Mouse (Mus musculus): ENCODE measurements at regions not wholly inside any gene's neighbourhood (a gene's known extent, or its start where the extent isn't known, plus 50 kb on each side); places are given as distances from the start of the nearest gene placed in this dataset.

- Histone ChIP-seq H3K9ac (ENCODE audit: control insufficient read depth, low read depth, low read length, poor library complexity, severe bottlenecking) (no peak overlapping the region), H3K27me3 (ENCODE audit: control insufficient read depth in 1 of 2, insufficient read depth in 2 of 2, low read length in 2 of 2) (no peaks in the 10 kb centered on the region), H3K4me3 (ENCODE audit: control insufficient read depth in 1 of 2, insufficient read depth in 1 of 2, low read depth in 2 of 2, low read length in 2 of 2) (no peak overlapping the region), H3K36me3 (ENCODE audit: control insufficient read depth in 1 of 2, insufficient read depth in 2 of 2, low read length in 2 of 2) (no peaks in the 10 kb centered on the region), H3K27ac (ENCODE audit: control insufficient read depth, low read depth, low read length) (no peak overlapping the region), H3K9me3 (replicated peaks; ENCODE audit: insufficient read depth, low read length) (no peaks in the 10 kb centered on the region), H3K4me1 (ENCODE audit: control insufficient read depth in 1 of 2, insufficient read depth in 2 of 2, low read length in 2 of 2) (no peaks in the 10 kb centered on the region), H3K79me2 (ENCODE audit: control insufficient read depth, insufficient read depth, low read length, poor library complexity) (no peaks in the 10 kb centered on the region)
- TF ChIP-seq POLR2A (IDR thresholded peaks at IDR 0.05; ENCODE audit: control insufficient read depth in 1 of 2, insufficient read depth in 1 of 2, low read depth in 1 of 2, low read length in 2 of 2, poor library complexity in 1 of 2) = no peak
- TF ChIP-seq MAX (IDR thresholded peaks at IDR 0.05; ENCODE audit: low read length) = 0 out of 2 replicates have a peak, but pooled peaks have one; percentile 21
- DNase-seq (ENCODE audit: low read depth, low spot score) = no peak
Observed at GRCm38 (mm10) chr17:73034981-73035481, 72.8 kb upstream of the Lclat1 start.

GRCm38 (mm10) chr17:73036845-73037244 lies 70.9 kb upstream of the Lclat1 start:
- Histone ChIP-seq H3K27ac (ENCODE audit: control insufficient read depth, low read depth, low read length) (no peak overlapping the region), H3K4me1 (ENCODE audit: control insufficient read depth in 1 of 2, insufficient read depth in 2 of 2, low read length in 2 of 2) (no peaks in the 10 kb centered on the region), H3K9ac (ENCODE audit: control insufficient read depth, low read depth, low read length, poor library complexity, severe bottlenecking) (no peak overlapping the region), H3K79me2 (ENCODE audit: control insufficient read depth, insufficient read depth, low read length, poor library complexity) (no peaks in the 10 kb centered on the region), H3K4me3 (ENCODE audit: control insufficient read depth in 1 of 2, insufficient read depth in 1 of 2, low read depth in 2 of 2, low read length in 2 of 2) (no peak overlapping the region), H3K27me3 (ENCODE audit: control insufficient read depth in 1 of 2, insufficient read depth in 2 of 2, low read length in 2 of 2) (no peaks in the 10 kb centered on the region), H3K36me3 (ENCODE audit: control insufficient read depth in 1 of 2, insufficient read depth in 2 of 2, low read length in 2 of 2) (no peaks in the 10 kb centered on the region), H3K9me3 (replicated peaks; ENCODE audit: insufficient read depth, low read length) (no peaks in the 10 kb centered on the region)
- no peak for DNase-seq (ENCODE audit: low read depth, low spot score)
- no peak for TF ChIP-seq CTCF (IDR thresholded peaks at IDR 0.05 in 2 of 3, conservative IDR thresholded peaks at IDR 0.05 in 1 of 3; ENCODE audit: control insufficient read depth in 1 of 3, insufficient read depth in 1 of 3, low read depth in 2 of 3, low read length in 3 of 3, poor library complexity in 1 of 3, severe bottlenecking in 1 of 3)
- no peak for TF ChIP-seq E2F4 (IDR thresholded peaks at IDR 0.05; ENCODE audit: borderline replicate concordance, low read depth, low read length)
- no peak for TF ChIP-seq NRF1 (IDR thresholded peaks at IDR 0.05; ENCODE audit: insufficient read depth, low read depth, low read length, poor library complexity, severe bottlenecking)
- no peak for TF ChIP-seq KAT2A (conservative IDR thresholded peaks at IDR 0.05; ENCODE audit: low read depth, low read length)
- no peak for TF ChIP-seq ZMIZ1 (IDR thresholded peaks at IDR 0.05; ENCODE audit: low read depth, low read length)
- TF ChIP-seq TBP (IDR thresholded peaks at IDR 0.05; ENCODE audit: low read depth, low read length) = no peak
- TF ChIP-seq EP300 (IDR thresholded peaks at IDR 0.05; ENCODE audit: low read depth in 1 of 2, low read length in 2 of 2) = no peak
- no peak for TF ChIP-seq JUND (IDR thresholded peaks at IDR 0.05; ENCODE audit: low read depth, low read length)
- TF ChIP-seq POLR2AphosphoS2 (IDR thresholded peaks at IDR 0.05; ENCODE audit: low read length) = no peak
- no peak for TF ChIP-seq ZKSCAN1 (IDR thresholded peaks at IDR 0.05; ENCODE audit: low read depth, low read length)
- TF ChIP-seq MYB (IDR thresholded peaks at IDR 0.05; ENCODE audit: low read depth, low read length) = no peak

DNA sequence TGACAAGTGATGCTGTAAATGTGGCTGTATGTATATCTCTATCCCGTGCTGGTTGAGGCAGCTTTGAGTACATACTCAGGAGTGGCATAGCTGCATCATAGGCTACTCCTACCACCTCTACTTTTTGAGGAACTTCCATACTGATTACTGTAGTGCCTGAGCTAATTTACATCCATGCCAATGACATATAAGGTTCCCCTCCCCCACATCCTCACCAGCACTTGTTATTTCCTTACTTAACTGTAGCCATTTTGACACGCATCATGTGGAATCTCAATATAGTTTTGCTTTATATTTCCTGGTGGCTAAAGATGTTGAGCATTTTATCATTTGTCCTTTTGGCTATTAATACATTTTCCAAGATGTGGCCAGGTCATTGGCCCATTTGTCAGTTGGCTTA lies 69.2 kb upstream of the Lclat1 start:
- Histone ChIP-seq H3K4me1 (ENCODE audit: control insufficient read depth in 1 of 2, insufficient read depth in 2 of 2, low read length in 2 of 2) (no peaks in the 10 kb centered on the region), H3K9ac (ENCODE audit: control insufficient read depth, low read depth, low read length, poor library complexity, severe bottlenecking) (no peak overlapping the region), H3K27ac (ENCODE audit: control insufficient read depth, low read depth, low read length) (no peak overlapping the region), H3K4me3 (ENCODE audit: control insufficient read depth in 1 of 2, insufficient read depth in 1 of 2, low read depth in 2 of 2, low read length in 2 of 2) (no peak overlapping the region), H3K27me3 (ENCODE audit: control insufficient read depth in 1 of 2, insufficient read depth in 2 of 2, low read length in 2 of 2) (no peaks in the 10 kb centered on the region), H3K79me2 (ENCODE audit: control insufficient read depth, insufficient read depth, low read length, poor library complexity) (no peaks in the 10 kb centered on the region), H3K36me3 (ENCODE audit: control insufficient read depth in 1 of 2, insufficient read depth in 2 of 2, low read length in 2 of 2) (no peaks in the 10 kb centered on the region), H3K9me3 (replicated peaks; ENCODE audit: insufficient read depth, low read length) (no peaks in the 10 kb centered on the region)
- TF ChIP-seq ZMIZ1 (IDR thresholded peaks at IDR 0.05; ENCODE audit: low read depth, low read length) = no peak
- TF ChIP-seq USF2 (IDR thresholded peaks at IDR 0.05; ENCODE audit: borderline replicate concordance in 1 of 2, insufficient read depth in 1 of 2, low read depth in 1 of 2, low read length in 2 of 2) = no peak
- no peak for TF ChIP-seq ELF1 (IDR thresholded peaks at IDR 0.05; ENCODE audit: low read depth, low read length)
- no peak for TF ChIP-seq MAFK (IDR thresholded peaks at IDR 0.05; ENCODE audit: borderline replicate concordance, low read depth, low read length)
- TF ChIP-seq TBP (IDR thresholded peaks at IDR 0.05; ENCODE audit: low read depth, low read length) = no peak
- no peak for TF ChIP-seq MAZ (IDR thresholded peaks at IDR 0.05; ENCODE audit: low read depth, low read length)
- no peak for TF ChIP-seq JUND (IDR thresholded peaks at IDR 0.05; ENCODE audit: low read depth, low read length)
- TF ChIP-seq MXI1 (IDR thresholded peaks at IDR 0.05; ENCODE audit: low read depth, low read length) = no peak
- TF ChIP-seq MAX (IDR thresholded peaks at IDR 0.05; ENCODE audit: low read length) = no peak
- TF ChIP-seq CHD1 (IDR thresholded peaks at IDR 0.05; ENCODE audit: low read depth, low read length) = no peak
- no peak for TF ChIP-seq ZNF384 (IDR thresholded peaks at IDR 0.05; ENCODE audit: low read depth, low read length)
- no peak for TF ChIP-seq NELFE (IDR thresholded peaks at IDR 0.05; ENCODE audit: low read depth, low read length)
- no peak for TF ChIP-seq RAD21 (IDR thresholded peaks at IDR 0.05; ENCODE audit: low read depth, low read length)
- TF ChIP-seq TCF12 (IDR thresholded peaks at IDR 0.05; ENCODE audit: low read depth, low read length) = no peak
- no peak for TF ChIP-seq BHLHE40 (IDR thresholded peaks at IDR 0.05; ENCODE audit: borderline replicate concordance, low read depth, low read length)
- no peak for TF ChIP-seq POLR2AphosphoS2 (IDR thresholded peaks at IDR 0.05; ENCODE audit: low read length)
- TF ChIP-seq GATA1 (IDR thresholded peaks at IDR 0.05; ENCODE audit: low read depth, low read length) = no peak
- no peak for DNase-seq (ENCODE audit: low read depth, low spot score)

All from MEL (cell line).